Mouse (Mus musculus): ENCODE results near the gene Pcsk1n. TPM values are rescaled to one million over a fixed set of nuclear protein-coding genes. Genes with fewer than 3 reads are reported as not detected.
"Not testable (repeated sequence)": the region's sequence is repeated elsewhere in the genome, so short reads cannot be mapped to it uniquely, and the experiment has no call there.

The Pcsk1n gene
- total and polyA plus RNA-seq, 2 experiments from 2014 or later: 85.4 to 434 TPM

DNA sequence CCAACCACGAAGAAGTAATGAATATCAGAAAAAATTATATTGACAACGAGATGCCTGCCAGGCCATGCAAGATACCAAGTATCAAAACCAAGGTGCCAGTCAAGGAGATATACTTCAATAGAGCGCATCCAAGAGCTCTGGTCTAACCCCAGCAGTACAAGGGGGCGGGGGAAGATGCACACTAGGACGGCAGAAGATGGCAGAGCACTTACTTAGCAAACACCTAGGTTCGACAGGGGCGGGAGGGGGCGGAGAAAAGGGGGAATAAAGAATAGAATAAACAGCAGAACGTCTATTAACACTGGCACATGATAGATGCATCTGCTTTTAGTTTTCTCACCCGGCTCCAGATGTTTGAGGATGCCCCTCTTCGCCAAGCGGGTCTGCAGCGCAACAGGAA, 21.4 kb upstream of the Pcsk1n start:
- DNase-seq: no peak
- Histone ChIP-seq H3K9ac (peak overlapping the region; percentile 60), H3K27ac (ENCODE audit: low read depth, low read length) (no peak overlapping the region), H3K4me1 (ENCODE audit: insufficient read depth) (no peaks in the 10 kb centered on the region), H3K36me3 (ENCODE audit: insufficient read depth) (peaks cover 3% of the 10 kb centered on the region; the same call in 1 of the 2 replicates), H3K4me3 (ENCODE audit: low read depth, low read length) (peak overlapping the region; percentile 51), H3K27me3 (ENCODE audit: insufficient read depth, low read length) (no peaks in the 10 kb centered on the region), H3K4me2 (ENCODE audit: low read depth) (peak overlapping the region; percentile 54), H3K9me3 (ENCODE audit: low read length) (no peaks in the 10 kb centered on the region)
- TF ChIP-seq CTCF (IDR thresholded peaks at IDR 0.05; ENCODE audit: low read depth): no peak
- no peak for ATAC-seq
- WGBS: 42% methylated on average over 13 of the region's 13 CpGs

DNA sequence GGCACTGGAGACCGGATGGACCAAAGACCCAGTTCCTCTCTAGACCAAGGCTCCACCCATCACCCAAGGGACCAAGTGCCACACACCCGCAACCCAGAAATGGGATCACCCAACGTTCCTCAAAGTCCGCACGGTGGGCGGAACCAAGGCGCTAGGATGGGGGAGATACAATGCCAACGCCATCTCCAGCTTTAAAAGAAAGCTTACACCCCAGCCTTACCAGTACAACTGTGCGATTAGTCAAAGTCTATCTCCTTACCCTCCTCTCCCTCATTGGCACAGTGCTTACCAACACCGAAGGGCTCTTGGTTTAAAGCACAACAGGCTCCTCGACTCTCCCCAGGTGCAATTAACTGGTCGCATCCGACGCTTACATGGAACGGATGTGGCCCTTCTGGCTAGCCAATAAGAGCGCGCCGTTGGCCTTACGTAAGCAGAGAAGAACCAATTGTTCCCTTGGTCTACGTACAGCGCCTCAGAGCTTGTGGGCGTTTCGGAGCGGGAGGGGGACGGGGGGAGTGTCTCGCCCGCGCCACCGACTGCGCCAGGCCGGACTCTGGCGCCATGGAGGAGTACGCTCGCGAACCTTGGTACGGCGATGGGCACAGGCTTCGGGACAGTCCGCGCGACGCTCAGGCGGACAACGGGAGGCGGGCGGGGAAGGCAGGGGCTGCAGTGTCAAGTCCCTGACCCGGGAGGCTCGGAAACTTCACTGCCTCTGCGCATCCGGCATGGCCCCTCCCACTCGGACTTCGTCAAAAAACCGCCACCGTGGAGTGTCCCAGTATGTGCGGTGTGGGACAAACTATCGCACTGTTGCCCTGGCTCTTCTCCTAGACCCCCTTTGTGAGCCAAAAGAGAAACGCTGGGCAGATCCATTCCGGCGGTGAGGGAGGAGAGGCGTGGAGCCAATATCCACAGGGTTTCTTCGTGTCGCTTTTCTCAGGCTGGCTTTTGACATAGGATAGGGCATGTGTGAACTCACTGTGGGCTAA, 20.4 kb upstream of the Pcsk1n start, which contains the start of the genes Pqbp1 and Timm17b:
Gene Pqbp1, minus strand, starts transcription at position 390 of the 995 bp plus-strand sequence.
Gene Timm17b, plus strand, starts transcription at position 478 of the 995 bp plus-strand sequence.
- 20% methylated on average over 61 of the region's 62 CpGs for whole genome bisulfite sequencing
- H3K9ac ChIP-seq: peak within 1 kb of the TSS; percentile 60
- H3K27ac ChIP-seq (ENCODE audit: low read depth, low read length): peak within 1 kb of the TSS; percentile 86
- DNase-seq (peak; percentile 95), ATAC-seq (peak; percentile 99)
- peak within 1 kb of the TSS; percentile 54 for H3K4me2 ChIP-seq (ENCODE audit: low read depth)
- no peaks in the 10 kb centered on the region for H3K27me3 ChIP-seq (ENCODE audit: insufficient read depth, low read length)
- H3K9me3 ChIP-seq (ENCODE audit: low read length): no peaks in the 10 kb centered on the region
- H3K4me1 ChIP-seq (ENCODE audit: insufficient read depth): no peaks in the 10 kb centered on the region
- H3K4me3 ChIP-seq (ENCODE audit: low read depth, low read length): peak within 1 kb of the TSS; percentile 51
- no peak for TF ChIP-seq CTCF (IDR thresholded peaks at IDR 0.05; ENCODE audit: low read depth)
- peaks cover 3% of the 10 kb centered on the region; the same call in 1 of the 2 replicates for H3K36me3 ChIP-seq (ENCODE audit: insufficient read depth)

DNA sequence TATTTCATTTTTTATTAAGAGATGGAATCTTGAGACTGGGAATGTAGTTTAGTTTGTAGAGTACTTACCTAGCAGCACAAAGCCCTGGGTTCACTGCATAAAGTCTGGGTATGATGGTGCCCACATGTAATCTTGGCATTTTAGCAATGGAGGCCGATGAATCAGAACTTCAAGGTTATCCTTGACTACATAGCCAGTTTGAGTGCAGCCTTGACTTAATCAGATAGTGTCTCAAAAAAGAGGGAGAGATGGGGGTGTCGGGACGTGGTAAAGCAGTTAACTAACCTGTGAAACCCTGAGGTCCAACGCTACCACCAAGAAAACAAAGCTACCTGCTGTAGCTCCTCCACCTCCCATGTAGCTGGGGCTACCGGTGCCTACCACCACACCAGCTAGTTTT, 15.2 kb upstream of the Pcsk1n start:
- Histone ChIP-seq H3K4me1 (ENCODE audit: insufficient read depth) (no peaks in the 10 kb centered on the region), H3K27me3 (ENCODE audit: insufficient read depth, low read length) (no peaks in the 10 kb centered on the region), H3K9ac (no peak overlapping the region), H3K36me3 (ENCODE audit: insufficient read depth) (no peaks in the 10 kb centered on the region), H3K9me3 (ENCODE audit: low read length) (no peaks in the 10 kb centered on the region), H3K4me3 (ENCODE audit: low read depth, low read length) (no peak overlapping the region), H3K4me2 (ENCODE audit: low read depth) (no peak overlapping the region), H3K27ac (ENCODE audit: low read depth, low read length) (no peak overlapping the region)
- WGBS: 96% methylated on average over 5 of the region's 5 CpGs
- DNase-seq (no peak), ATAC-seq (no peak)
- TF ChIP-seq CTCF (IDR thresholded peaks at IDR 0.05; ENCODE audit: low read depth): no peak

DNA sequence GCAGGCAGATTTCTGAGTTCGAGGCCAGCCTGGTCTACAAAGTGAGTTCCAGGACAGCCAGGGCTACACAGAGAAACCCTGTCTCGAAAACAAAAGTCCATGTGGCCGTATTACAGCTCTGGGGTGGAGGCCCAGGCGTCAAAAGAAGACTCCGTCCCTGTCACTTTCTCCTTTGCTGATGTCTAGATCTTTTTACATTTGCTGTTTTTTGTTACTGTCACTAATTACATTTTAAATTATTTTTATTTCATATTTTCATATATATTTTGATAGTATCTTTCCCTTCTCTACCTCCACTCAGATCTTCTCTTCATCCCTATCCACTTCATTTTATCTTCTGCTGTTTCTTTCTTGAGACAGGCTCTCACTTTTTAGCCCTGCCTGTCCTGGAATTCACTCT, 11.9 kb upstream of the Pcsk1n start, which contains the start of gene Gm10491:
Gene Gm10491, minus strand, starts transcription at position 101 of the 400 bp plus-strand sequence.
- Histone ChIP-seq H3K27me3 (ENCODE audit: insufficient read depth, low read length) (no peaks in the 10 kb centered on the region), H3K4me2 (ENCODE audit: low read depth) (no peak within 1 kb of the TSS), H3K27ac (ENCODE audit: low read depth, low read length) (no peak within 1 kb of the TSS), H3K4me3 (ENCODE audit: low read depth, low read length) (no peak within 1 kb of the TSS), H3K9ac (no peak within 1 kb of the TSS), H3K36me3 (ENCODE audit: insufficient read depth) (no peaks in the 10 kb centered on the region), H3K4me1 (ENCODE audit: insufficient read depth) (no peaks in the 10 kb centered on the region), H3K9me3 (ENCODE audit: low read length) (no peaks in the 10 kb centered on the region)
- DNase-seq (no peak), ATAC-seq (no peak)
- no peak for TF ChIP-seq CTCF (IDR thresholded peaks at IDR 0.05; ENCODE audit: low read depth)
- 89% methylated on average over 5 of the region's 5 CpGs for whole genome bisulfite sequencing

DNA sequence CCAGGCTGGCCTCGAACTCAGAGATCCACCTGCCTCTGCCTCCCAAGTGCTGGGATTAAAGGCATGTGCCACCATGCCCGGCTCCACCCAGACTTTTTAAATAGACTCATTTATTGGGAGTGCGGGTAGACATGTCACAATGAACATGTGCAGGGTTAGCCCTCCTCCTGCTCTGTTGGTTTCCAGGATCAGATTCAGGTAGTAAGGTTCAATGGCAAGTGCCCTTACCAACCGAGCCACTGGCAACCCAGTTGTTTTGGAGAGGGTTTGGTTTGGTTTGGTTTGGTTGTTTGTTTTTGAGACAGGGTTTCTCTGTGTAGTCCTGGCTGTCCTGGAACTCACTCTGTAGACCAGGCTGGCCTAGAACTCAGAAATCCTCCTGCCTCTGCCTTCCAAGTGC, 10.4 kb upstream of the Pcsk1n start, which contains the start of gene Gm10490:
Gene Gm10490, plus strand, starts transcription at position 301 of the 400 bp plus-strand sequence.
- 75% methylated on average over 4 of the region's 4 CpGs for WGBS
- H3K4me2 ChIP-seq (ENCODE audit: low read depth); H3K4me1 ChIP-seq (ENCODE audit: insufficient read depth); H3K27me3 ChIP-seq (ENCODE audit: insufficient read depth, low read length); ATAC-seq; DNase-seq; H3K36me3 ChIP-seq (ENCODE audit: insufficient read depth); H3K9me3 ChIP-seq (ENCODE audit: low read length); H3K9ac ChIP-seq; H3K27ac ChIP-seq (ENCODE audit: low read depth, low read length); H3K4me3 ChIP-seq (ENCODE audit: low read depth, low read length): not testable (repeated sequence)

DNA sequence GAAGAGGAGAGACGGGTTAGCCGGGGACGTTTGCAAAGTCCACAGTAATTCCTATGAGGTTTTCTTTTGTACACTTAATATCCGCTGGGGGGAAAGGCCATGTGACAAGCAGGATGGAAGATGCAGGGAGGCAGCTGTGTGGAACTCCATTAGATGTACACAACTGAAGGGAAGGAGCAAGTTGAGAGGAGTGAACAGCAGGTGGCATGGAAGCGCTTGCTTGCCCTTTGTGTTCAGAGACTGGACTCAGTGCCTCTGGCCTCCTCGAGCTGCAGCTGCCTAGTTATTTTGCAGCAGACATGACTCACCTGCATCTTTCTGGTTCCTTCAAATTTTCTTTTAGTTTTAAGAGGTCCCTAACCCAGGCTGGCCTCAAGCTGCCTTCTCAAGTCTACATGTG, 9.1 kb upstream of the Pcsk1n start:
- H3K4me2 ChIP-seq (ENCODE audit: low read depth): no peak overlapping the region
- no peaks in the 10 kb centered on the region for H3K4me1 ChIP-seq (ENCODE audit: insufficient read depth)
- H3K9ac ChIP-seq: no peak overlapping the region
- no peaks in the 10 kb centered on the region for H3K36me3 ChIP-seq (ENCODE audit: insufficient read depth)
- DNase-seq (no peak), ATAC-seq (0 out of 2 replicates have a peak, but pooled peaks have one; percentile 23)
- no peaks in the 10 kb centered on the region for H3K27me3 ChIP-seq (ENCODE audit: insufficient read depth, low read length)
- H3K9me3 ChIP-seq (ENCODE audit: low read length): no peaks in the 10 kb centered on the region
- no peak overlapping the region for H3K4me3 ChIP-seq (ENCODE audit: low read depth, low read length)
- no peak overlapping the region for H3K27ac ChIP-seq (ENCODE audit: low read depth, low read length)
- no peak for TF ChIP-seq CTCF (IDR thresholded peaks at IDR 0.05; ENCODE audit: low read depth)
- WGBS: 56% methylated on average over 6 of the region's 6 CpGs

DNA sequence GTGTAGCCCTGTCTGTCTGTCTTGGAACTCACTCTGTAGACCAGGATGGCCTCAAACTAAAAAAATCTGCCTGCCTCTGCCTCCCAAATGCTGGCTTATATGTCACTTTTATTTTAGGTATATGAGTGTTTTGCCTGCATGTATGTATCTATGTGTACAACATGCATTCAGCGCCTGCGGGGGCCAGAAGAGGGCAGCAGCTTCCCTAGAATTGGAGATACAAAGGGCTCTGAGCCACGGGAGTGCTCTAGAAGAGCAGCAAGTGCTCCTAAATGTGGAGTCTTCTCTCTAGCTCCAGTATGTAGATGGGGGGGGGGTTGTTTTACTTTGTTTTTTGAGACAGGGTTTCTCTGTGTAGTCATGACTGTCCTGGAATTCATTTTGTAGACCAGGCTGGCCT, 4.0 kb upstream of the Pcsk1n start:
- not testable (repeated sequence) for DNase-seq; H3K27me3 ChIP-seq (ENCODE audit: insufficient read depth, low read length); H3K9ac ChIP-seq; H3K27ac ChIP-seq (ENCODE audit: low read depth, low read length); H3K4me2 ChIP-seq (ENCODE audit: low read depth); ATAC-seq; H3K4me3 ChIP-seq (ENCODE audit: low read depth, low read length); H3K4me1 ChIP-seq (ENCODE audit: insufficient read depth); H3K9me3 ChIP-seq (ENCODE audit: low read length); H3K36me3 ChIP-seq (ENCODE audit: insufficient read depth)
- TF ChIP-seq CTCF (IDR thresholded peaks at IDR 0.05; ENCODE audit: low read depth): peak; percentile 11
- WGBS: 38% methylated on average over 3 of the region's 3 CpGs

DNA sequence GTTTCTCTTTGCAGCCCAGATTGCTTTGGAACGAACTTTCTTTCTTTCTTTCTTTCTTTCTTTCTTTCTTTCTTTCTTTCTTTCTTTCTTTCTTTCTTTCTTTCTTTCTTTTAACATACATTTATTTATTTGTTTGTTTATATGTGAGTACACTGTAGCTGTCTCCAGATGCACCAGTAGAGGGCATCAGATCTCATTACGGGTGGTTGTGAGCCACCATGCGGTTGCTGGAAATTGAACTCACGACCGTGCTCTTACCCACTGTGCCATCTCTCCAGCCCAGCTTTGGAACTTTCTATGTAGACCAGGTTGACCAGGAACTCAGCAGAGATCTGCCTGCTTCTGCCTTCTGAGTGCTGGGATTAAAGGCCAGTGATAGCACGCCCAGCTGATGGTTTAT, 1.7 kb upstream of the Pcsk1n start:
- H3K4me2 ChIP-seq (ENCODE audit: low read depth); H3K27ac ChIP-seq (ENCODE audit: low read depth, low read length); H3K4me3 ChIP-seq (ENCODE audit: low read depth, low read length); ATAC-seq; H3K9me3 ChIP-seq (ENCODE audit: low read length); H3K27me3 ChIP-seq (ENCODE audit: insufficient read depth, low read length); H3K36me3 ChIP-seq (ENCODE audit: insufficient read depth); H3K9ac ChIP-seq; DNase-seq; H3K4me1 ChIP-seq (ENCODE audit: insufficient read depth): not testable (repeated sequence)
- WGBS: 78% methylated on average over 6 of the region's 6 CpGs

Measured in forebrain, postnatal 0 days (tissue).